Mouse (Mus musculus) liver, adult 2 months (tissue): Measurements from ENCODE around the gene Mboat1.

Source experiments
- CTCF ChIP-seq: fragments of 200-500 bp; IDR thresholded peaks from 2 replicates; pipeline ENCODE4 v1.5.1; 2011; ENCODE audit warnings: low read depth, low read length, control low read depth
- POLR2A ChIP-seq: fragments of 200-500 bp; IDR thresholded peaks from 2 replicates; pipeline ENCODE4 v1.6.1; 2011; ENCODE audit warnings: low read length, control low read depth; ENCODE audit not compliant: insufficient read depth; ENCODE audit errors: extremely low read depth

- no peak for TF ChIP-seq POLR2A
- no peak for TF ChIP-seq CTCF
Observed at GRCm38 (mm10) chr13:30185549-30185948, 49.3 kb downstream of the Mboat1 start.
